Mouse (Mus musculus): ENCODE data around the gene Gm10647. TPM values are rescaled to one million over a fixed set of nuclear protein-coding genes. Genes with fewer than 3 reads are reported as not detected.
"Not testable (repeated sequence)": the region's sequence is repeated elsewhere in the genome, so short reads cannot be mapped to it uniquely, and the experiment has no call there.

The Gm10647 gene
- polyA plus RNA-seq, 2 experiments = 0.50 to 0.63 TPM

GRCm38 (mm10) chr9:66770701-66771100 lies 26.1 kb upstream of the Gm10647 start:
- DNase-seq (ENCODE audit: low spot score) (no peak), ATAC-seq (ENCODE audit: low FRiP score, low read depth) (no peak)
- Histone ChIP-seq H3K27ac (replicated peaks; ENCODE audit: low read depth, low read length) (no peak overlapping the region), H3K27me3 (ENCODE audit: control insufficient read depth, insufficient read depth, low read length) (no peaks in the 10 kb centered on the region), H3K4me3 (replicated peaks; ENCODE audit: low read length) (no peak overlapping the region), H3K9me3 (ENCODE audit: control insufficient read depth, low read length) (no peaks in the 10 kb centered on the region), H3K4me2 (replicated peaks; ENCODE audit: low read depth, low read length, severe bottlenecking) (no peak overlapping the region), H3K36me3 (ENCODE audit: control insufficient read depth, insufficient read depth, low read length) (no peaks in the 10 kb centered on the region), H3K4me1 (ENCODE audit: control insufficient read depth, insufficient read depth, low read length) (no peaks in the 10 kb centered on the region), H3K9ac (ENCODE audit: low read depth, low read length, severe bottlenecking) (no peak overlapping the region)
- TF ChIP-seq POLR2A (IDR thresholded peaks at IDR 0.05; ENCODE audit: borderline replicate concordance, extremely low read depth, insufficient read depth, insufficient read length) = no peak

DNA sequence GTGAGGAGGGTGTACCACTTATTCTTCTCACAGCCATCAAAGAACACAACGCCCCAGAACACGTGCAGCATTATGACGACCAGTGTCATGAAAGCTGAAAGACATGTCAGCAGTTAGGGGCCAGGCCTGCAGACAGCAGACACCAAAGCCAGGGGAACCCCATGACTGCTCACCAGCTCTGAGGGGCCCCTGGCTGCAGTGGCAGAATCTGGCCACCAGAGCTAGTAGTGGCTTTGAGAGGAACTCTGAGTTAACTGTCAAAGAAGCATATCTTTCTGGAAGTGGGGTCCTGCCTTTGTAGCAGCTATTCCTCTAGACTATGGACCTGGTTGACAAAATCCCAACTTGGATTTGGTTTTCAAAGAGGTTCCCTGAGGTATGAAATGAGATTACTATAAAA lies 12.3 kb upstream of the Gm10647 start:
- no CpG with 5 or more reads among the region's 3 CpGs for WGBS
- not testable (repeated sequence) for H3K4me1 ChIP-seq (ENCODE audit: control insufficient read depth, insufficient read depth, low read length); ATAC-seq (ENCODE audit: low FRiP score, low read depth); H3K27ac ChIP-seq (replicated peaks; ENCODE audit: low read depth, low read length); H3K36me3 ChIP-seq (ENCODE audit: control insufficient read depth, insufficient read depth, low read length); H3K9me3 ChIP-seq (ENCODE audit: control insufficient read depth, low read length); H3K9ac ChIP-seq (ENCODE audit: low read depth, low read length, severe bottlenecking); H3K27me3 ChIP-seq (ENCODE audit: control insufficient read depth, insufficient read depth, low read length); H3K4me2 ChIP-seq (replicated peaks; ENCODE audit: low read depth, low read length, severe bottlenecking); DNase-seq (ENCODE audit: low spot score); H3K4me3 ChIP-seq (replicated peaks; ENCODE audit: low read length)

DNA sequence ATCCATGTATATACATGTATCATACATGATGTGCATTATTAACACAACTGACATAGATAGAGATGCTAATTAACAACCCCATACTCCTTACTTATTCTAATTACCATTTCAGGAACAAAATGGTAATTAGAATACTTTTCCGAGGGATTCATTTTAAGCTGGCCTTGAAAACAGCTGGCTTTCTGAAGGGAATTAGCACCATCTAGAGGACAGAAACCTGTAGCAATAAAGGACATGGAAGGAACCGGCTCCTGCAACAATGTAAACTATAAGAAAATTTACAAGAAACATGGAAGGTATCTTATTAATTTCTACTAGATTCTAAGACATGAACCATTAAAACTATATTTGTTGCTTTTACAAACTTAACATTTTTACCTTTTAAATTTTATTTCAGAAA lies 9.0 kb upstream of the Gm10647 start:
- WGBS = 6% methylated on average over 2 of the region's 2 CpGs
- no peak overlapping the region for H3K4me2 ChIP-seq (replicated peaks; ENCODE audit: low read depth, low read length, severe bottlenecking)
- no peak for ATAC-seq (ENCODE audit: low FRiP score, low read depth)

GRCm38 (mm10) chr9:66794629-66795463 lies 2.0 kb upstream of the Gm10647 start:
- Histone ChIP-seq H3K4me2 (replicated peaks; ENCODE audit: low read depth, low read length, severe bottlenecking) (peak overlapping the region; percentile 63), H3K36me3 (ENCODE audit: control insufficient read depth, insufficient read depth, low read length) (no peaks in the 10 kb centered on the region), H3K4me1 (ENCODE audit: control insufficient read depth, insufficient read depth, low read length) (no peaks in the 10 kb centered on the region), H3K9ac (ENCODE audit: low read depth, low read length, severe bottlenecking) (peak overlapping the region; percentile 73), H3K27ac (replicated peaks; ENCODE audit: low read depth, low read length) (peak overlapping the region; percentile 84), H3K4me3 (replicated peaks; ENCODE audit: low read length) (peak overlapping the region; percentile 64), H3K9me3 (ENCODE audit: control insufficient read depth, low read length) (no peaks in the 10 kb centered on the region), H3K27me3 (ENCODE audit: control insufficient read depth, insufficient read depth, low read length) (no peaks in the 10 kb centered on the region)
- ATAC-seq (ENCODE audit: low FRiP score, low read depth) (peak; percentile 10; the same call in 1 of the 2 replicates), DNase-seq (ENCODE audit: low spot score) (peak; percentile 14)
- no peak for TF ChIP-seq POLR2A (IDR thresholded peaks at IDR 0.05; ENCODE audit: borderline replicate concordance, extremely low read depth, insufficient read depth, insufficient read length)
- WGBS = 1% methylated on average over 43 of the region's 43 CpGs

More for the DNA sequence above, 9.0 kb upstream of the Gm10647 start:
- Histone ChIP-seq H3K36me3 (ENCODE audit: control insufficient read depth, insufficient read depth, low read length) (0 out of 2 replicates have a peak, but pooled peaks cover 4% of the 10 kb centered on the region), H3K4me1 (ENCODE audit: control insufficient read depth, insufficient read depth, low read length) (no peaks in the 10 kb centered on the region), H3K27me3 (ENCODE audit: control insufficient read depth, insufficient read depth, low read length) (no peaks in the 10 kb centered on the region), H3K9ac (ENCODE audit: low read depth, low read length, severe bottlenecking) (no peak overlapping the region), H3K9me3 (ENCODE audit: control insufficient read depth, low read length) (no peaks in the 10 kb centered on the region), H3K4me3 (replicated peaks; ENCODE audit: low read length) (no peak overlapping the region), H3K27ac (replicated peaks; ENCODE audit: low read depth, low read length) (no peak overlapping the region)
- peak; percentile 70 for DNase-seq (ENCODE audit: low spot score)
- TF ChIP-seq POLR2A (IDR thresholded peaks at IDR 0.05; ENCODE audit: borderline replicate concordance, extremely low read depth, insufficient read depth, insufficient read length) = no peak

- Histone ChIP-seq H3K9ac (ENCODE audit: low read depth, low read length, severe bottlenecking) (peak within 1 kb of the TSS; percentile 73), H3K27ac (replicated peaks; ENCODE audit: low read depth, low read length) (peak within 1 kb of the TSS; percentile 84), H3K4me2 (replicated peaks; ENCODE audit: low read depth, low read length, severe bottlenecking) (peak within 1 kb of the TSS; percentile 63), H3K4me1 (ENCODE audit: control insufficient read depth, insufficient read depth, low read length) (no peaks in the 10 kb centered on the region), H3K4me3 (replicated peaks; ENCODE audit: low read length) (peak within 1 kb of the TSS; percentile 64), H3K36me3 (ENCODE audit: control insufficient read depth, insufficient read depth, low read length) (no peaks in the 10 kb centered on the region), H3K27me3 (ENCODE audit: control insufficient read depth, insufficient read depth, low read length) (no peaks in the 10 kb centered on the region), H3K9me3 (ENCODE audit: control insufficient read depth, low read length) (no peaks in the 10 kb centered on the region)
- TF ChIP-seq POLR2A (IDR thresholded peaks at IDR 0.05; ENCODE audit: borderline replicate concordance, extremely low read depth, insufficient read depth, insufficient read length) = no peak; the same call in 1 of the 2 replicates
- WGBS = under 1% methylated on average over 34 of the region's 42 CpGs
- peak; percentile 98 for DNase-seq (ENCODE audit: low spot score)
- ATAC-seq (ENCODE audit: low FRiP score, low read depth) = peak; percentile 97
These were observed 1.1 kb upstream of the Gm10647 start, which contains the start of gene Aph1b for GRCm38 (mm10) chr9:66795464-66796324. TSS of gene Aph1b (minus strand) at chr9:66795490.

Data from limb, embryonic 14.5 days (tissue).